Mouse (Mus musculus): Measurements from ENCODE around the gene Rnaseh2b.

DNA sequence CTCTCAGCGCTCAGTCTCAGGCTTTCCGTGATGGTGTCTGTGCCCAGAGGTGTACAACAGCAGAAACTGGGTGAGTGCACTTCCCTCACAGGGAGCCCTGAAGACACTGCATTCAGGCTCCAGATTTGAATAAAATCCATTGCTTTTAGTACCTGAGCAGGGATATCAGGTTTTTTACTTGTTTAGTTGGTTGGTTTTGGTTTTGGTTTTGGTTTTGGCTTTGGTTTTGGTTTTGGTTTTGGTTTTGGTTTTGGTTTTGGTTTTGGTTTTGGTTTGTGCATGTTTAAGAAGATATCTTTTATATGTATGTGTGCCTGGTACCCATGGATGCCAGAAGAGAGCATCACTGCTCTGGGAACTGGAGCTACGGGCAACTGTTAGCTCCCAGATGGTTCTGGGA lies 58.5 kb downstream of the Rnaseh2b start:
- TF ChIP-seq SIN3A (IDR thresholded peaks at IDR 0.05; ENCODE audit: low read length) (no peak), ZNF384 (IDR thresholded peaks at IDR 0.05; ENCODE audit: low read depth, low read length) (no peak), CTCF (conservative IDR thresholded peaks at IDR 0.05 in 1 of 2, IDR thresholded peaks at IDR 0.05 in 1 of 2; ENCODE audit: low read depth in 2 of 2, low read length in 2 of 2) (no peak), CHD2 (IDR thresholded peaks at IDR 0.05; ENCODE audit: low read length) (no peak), POLR2A (IDR thresholded peaks at IDR 0.05; ENCODE audit: low read depth, low read length) (no peak), JUND (conservative IDR thresholded peaks at IDR 0.05; ENCODE audit: low read depth, low read length) (no peak)
